Mouse (Mus musculus): ENCODE results near the gene Slc6a21.

DNA sequence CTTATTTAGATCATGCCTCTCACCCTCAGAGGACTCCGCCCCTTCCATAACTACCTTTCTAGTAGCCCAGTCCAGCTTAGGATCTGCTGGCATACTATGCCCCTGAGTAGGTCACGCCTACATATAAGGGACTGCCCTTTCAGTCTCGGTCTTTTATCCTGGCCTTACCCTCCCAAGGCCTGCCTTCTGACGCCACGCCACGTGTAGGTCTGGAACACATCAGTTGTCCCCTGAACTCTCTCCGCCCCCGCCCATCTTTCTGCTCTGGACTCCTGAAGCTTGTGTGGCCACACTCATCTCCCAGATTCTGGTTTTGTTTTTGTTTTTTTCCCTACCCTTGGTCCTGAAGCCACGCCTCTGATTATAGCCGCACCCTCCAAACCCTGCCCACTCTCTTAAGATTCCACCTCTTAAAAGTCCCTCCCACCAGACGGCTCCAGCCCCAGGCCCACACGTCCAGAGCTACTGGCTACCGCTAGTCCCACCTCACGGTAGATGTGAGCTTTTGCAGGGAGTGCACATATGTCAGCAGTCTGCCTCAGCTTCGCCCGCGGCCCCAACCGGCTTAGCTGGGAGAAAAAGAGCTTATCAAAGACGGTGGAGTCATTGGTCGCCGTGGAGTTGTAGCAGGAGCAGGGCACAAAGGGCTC is 42.3 kb upstream of the Slc6a21 start:
- TF ChIP-seq CTCF (IDR thresholded peaks at IDR 0.05; ENCODE audit: extremely low read depth, insufficient read depth, low read length) (no peak), POLR2A (IDR thresholded peaks at IDR 0.05; ENCODE audit: extremely low read depth, insufficient read depth, low read length) (peak; percentile 24; the same call in 1 of the 2 replicates)

Measured in cortical plate, adult 2 months (tissue).